Comparison of ENCODE assay signal across 17 mouse cellular contexts in genomic region chr13:59937147-59937546, GRCm38 (mm10).
DNase-seq lines count a peak whose midpoint lies in the region; ATAC-seq and TF ChIP-seq lines count a peak whose summit lies in the region.
"Had no signal": no experiment of that assay in that cellular context is flagged by ENCODE, and none has a peak within 500 bp of the region (broad histone marks: within the 10 kb centered on the region; RNA-seq: fewer than 3 reads in every experiment).

No protein-coding gene starts in this region.

- no peak overlapping the region for H3K4me2 ChIP-seq in kidney, postnatal 0 days (ENCODE audit: low read length)
- no peak overlapping the region for H3K4me2 ChIP-seq in kidney, embryonic 15.5 days
- no peak overlapping the region for H3K4me2 ChIP-seq in lung, postnatal 0 days (replicated peaks; ENCODE audit: low read depth, low read length)
- H3K4me2 ChIP-seq in stomach, postnatal 0 days (replicated peaks; ENCODE audit: low read depth): no peak overlapping the region
- H3K4me2 ChIP-seq: embryonic facial prominence, embryonic 12.5 days; heart, embryonic 12.5 days; intestine, embryonic 15.5 days; neural tube, embryonic 15.5 days had no signal

- H3K9ac ChIP-seq in kidney, postnatal 0 days (ENCODE audit: low read depth, low read length): no peak overlapping the region
- H3K9ac ChIP-seq in kidney, embryonic 15.5 days: no peak overlapping the region
- no peak overlapping the region for H3K9ac ChIP-seq in lung, postnatal 0 days (replicated peaks; ENCODE audit: low read depth)
- H3K9ac ChIP-seq in stomach, postnatal 0 days (ENCODE audit: low read length): no peak overlapping the region
- H3K9ac ChIP-seq: embryonic facial prominence, embryonic 12.5 days; heart, embryonic 12.5 days; intestine, embryonic 15.5 days; neural tube, embryonic 15.5 days had no signal

- no peaks in the 10 kb centered on the region for H3K9me3 ChIP-seq in kidney, postnatal 0 days (replicated peaks; ENCODE audit: low read length)
- no peaks in the 10 kb centered on the region for H3K9me3 ChIP-seq in kidney, embryonic 15.5 days (replicated peaks)
- H3K9me3 ChIP-seq in lung, postnatal 0 days (ENCODE audit: low read length): no peaks in the 10 kb centered on the region
- no peaks in the 10 kb centered on the region for H3K9me3 ChIP-seq in stomach, postnatal 0 days (ENCODE audit: control insufficient read depth, low read length)
- H3K9me3 ChIP-seq: embryonic facial prominence, embryonic 12.5 days; heart, embryonic 12.5 days; hindbrain, embryonic 10.5 days; intestine, embryonic 15.5 days; neural tube, embryonic 15.5 days had no signal

- H3K4me3 ChIP-seq in kidney, postnatal 0 days (replicated peaks; ENCODE audit: low read depth, low read length): no peak overlapping the region
- H3K4me3 ChIP-seq in kidney, embryonic 15.5 days (replicated peaks): no peak overlapping the region
- no peak overlapping the region for H3K4me3 ChIP-seq in lung, postnatal 0 days (ENCODE audit: low read depth, low read length)
- no peak overlapping the region for H3K4me3 ChIP-seq in stomach, postnatal 0 days (ENCODE audit: low read depth, low read length)
- H3K4me3 ChIP-seq: embryonic facial prominence, embryonic 12.5 days; heart, embryonic 12.5 days; hindbrain, embryonic 10.5 days; intestine, embryonic 15.5 days; neural tube, embryonic 15.5 days had no signal

- TF ChIP-seq EP300 in lung, postnatal 0 days (IDR thresholded peaks at IDR 0.05): no peak
- TF ChIP-seq EP300 in stomach, postnatal 0 days (optimal IDR thresholded peaks at IDR 0.05): no peak

- DNase-seq in cerebellum, postnatal 10 days: peak; percentile 41 to 43
- DNase-seq in cerebellum, adult 9-11 months: no peak
- no peak for DNase-seq in kidney, postnatal 0 days (ENCODE audit: low spot score)
- DNase-seq in lung, postnatal 0 days (ENCODE audit: low spot score): no peak
- DNase-seq in lung, postnatal 10 days: no peak
- no peak for DNase-seq in stomach, postnatal 0 days (ENCODE audit: low spot score)
- DNase-seq in Muller cell, postnatal 12 days (ENCODE audit: inconsistent ontology term): no peak
- DNase-seq: cerebellum, adult 11 months; gastrocnemius, postnatal 14 days; thymus, adult 2 months had no signal

- no peaks in the 10 kb centered on the region for H3K36me3 ChIP-seq in kidney, postnatal 0 days (ENCODE audit: insufficient read depth, low read length)
- H3K36me3 ChIP-seq in kidney, embryonic 15.5 days: no peaks in the 10 kb centered on the region
- H3K36me3 ChIP-seq in lung, postnatal 0 days (ENCODE audit: insufficient read depth, low read length): no peaks in the 10 kb centered on the region
- no peaks in the 10 kb centered on the region for H3K36me3 ChIP-seq in stomach, postnatal 0 days (ENCODE audit: control insufficient read depth, insufficient read depth, low read length)
- H3K36me3 ChIP-seq: embryonic facial prominence, embryonic 12.5 days; G1E; heart, embryonic 12.5 days; hindbrain, embryonic 10.5 days; intestine, embryonic 15.5 days; neural tube, embryonic 15.5 days had no signal

- no peak overlapping the region for H3K27ac ChIP-seq in kidney, postnatal 0 days
- no peak overlapping the region for H3K27ac ChIP-seq in kidney, embryonic 15.5 days
- H3K27ac ChIP-seq in lung, postnatal 0 days (ENCODE audit: low read length): no peak overlapping the region
- no peak overlapping the region for H3K27ac ChIP-seq in stomach, postnatal 0 days (replicated peaks)
- H3K27ac ChIP-seq: embryonic facial prominence, embryonic 12.5 days; hindbrain, embryonic 10.5 days; intestine, embryonic 15.5 days; neural tube, embryonic 15.5 days had no signal

- no peak for ATAC-seq in kidney, postnatal 0 days (replicated peaks; ENCODE audit: low FRiP score, low read depth)
- ATAC-seq in kidney, embryonic 15.5 days (replicated peaks; ENCODE audit: low FRiP score): no peak
- no peak for ATAC-seq in lung, postnatal 0 days
- ATAC-seq in stomach, postnatal 0 days (ENCODE audit: low FRiP score, low TSS enrichment): no peak
- ATAC-seq: intestine, embryonic 15.5 days had no signal

- WGBS in kidney, postnatal 0 days: 72% methylated on average over 3 of the region's 3 CpGs
- WGBS in kidney, embryonic 15.5 days: 72% methylated on average over 3 of the region's 3 CpGs
- 54% methylated on average over 3 of the region's 3 CpGs for WGBS in lung, postnatal 0 days
- WGBS in stomach, postnatal 0 days: 55% methylated on average over 3 of the region's 3 CpGs

- TF ChIP-seq CTCF in kidney, postnatal 0 days (IDR thresholded peaks at IDR 0.05; ENCODE audit: low read depth): peak; percentile 40; the same call in 1 of the 2 replicates
- TF ChIP-seq CTCF in lung, postnatal 0 days (IDR thresholded peaks at IDR 0.05): peak; percentile 43
- peak; percentile 48 for TF ChIP-seq CTCF in stomach, postnatal 0 days (IDR thresholded peaks at IDR 0.05; ENCODE audit: low read depth)

- H3K27me3 ChIP-seq in kidney, postnatal 0 days (ENCODE audit: insufficient read depth, low read length): no peaks in the 10 kb centered on the region
- no peaks in the 10 kb centered on the region for H3K27me3 ChIP-seq in kidney, embryonic 15.5 days
- H3K27me3 ChIP-seq in lung, postnatal 0 days (replicated peaks; ENCODE audit: insufficient read depth, low read length): no peaks in the 10 kb centered on the region
- H3K27me3 ChIP-seq in stomach, postnatal 0 days (ENCODE audit: control insufficient read depth, insufficient read depth, low read length): no peaks in the 10 kb centered on the region
- H3K27me3 ChIP-seq: neural tube, embryonic 15.5 days had no signal

- 0 out of 2 replicates have a peak, but pooled peaks cover 4% of the 10 kb centered on the region for H3K4me1 ChIP-seq in kidney, postnatal 0 days (replicated peaks; ENCODE audit: insufficient read depth, low read length)
- peaks cover 17% of the 10 kb centered on the region for H3K4me1 ChIP-seq in kidney, embryonic 15.5 days
- no peaks in the 10 kb centered on the region for H3K4me1 ChIP-seq in lung, postnatal 0 days (ENCODE audit: insufficient read depth, low read depth, low read length)
- no peaks in the 10 kb centered on the region; the same call in 1 of the 2 replicates for H3K4me1 ChIP-seq in stomach, postnatal 0 days (replicated peaks; ENCODE audit: control insufficient read depth, insufficient read depth)
- H3K4me1 ChIP-seq: intestine, embryonic 15.5 days had no signal

Comparison
In these comparisons a context has a peak if more than half of its experiments do, and no peak if none do; other contexts are left out.
1. DNase-seq: peak in cerebellum, postnatal 10 days (2 of 2); none in cerebellum, adult 9-11 months (single experiment), kidney, postnatal 0 days (single experiment), lung, postnatal 0 days (single experiment), lung, postnatal 10 days (single experiment), stomach, postnatal 0 days (single experiment) and Muller cell, postnatal 12 days (single experiment).
2. Peak in every context shown above with its lines, with median percentiles within 50 percentile points of each other: CTCF ChIP-seq.